Mouse (Mus musculus) WW6 (cell line): ENCODE results near the gene Phactr3.

Experiments
- DNase-seq: peaks from one replicate; pipeline ENCODE4 v3.0.0-alpha.2; 2013; ENCODE audit warnings: low read depth, low spot score

Phactr3 gene

GRCm38 (mm10) chr2:178257117-178257825, 138.5 kb downstream of the Phactr3 start:
- no peak for DNase-seq

GRCm38 (mm10) chr2:178257986-178258555, 139.3 kb downstream of the Phactr3 start:
- DNase-seq = no peak

GRCm38 (mm10) chr2:178263055-178263454, 144.3 kb downstream of the Phactr3 start:
- DNase-seq = no peak

- DNase-seq = peak; percentile 45
Observed at GRCm38 (mm10) chr2:178264389-178264788, 145.6 kb downstream of the Phactr3 start.

GRCm38 (mm10) chr2:178265454-178265853, 146.7 kb downstream of the Phactr3 start:
- DNase-seq = no peak

- DNase-seq = no peak
Observed at GRCm38 (mm10) chr2:178270794-178271193, 152.0 kb downstream of the Phactr3 start.

GRCm38 (mm10) chr2:178272350-178272749, 153.6 kb downstream of the Phactr3 start:
- no peak for DNase-seq

- DNase-seq = no peak
Observed at GRCm38 (mm10) chr2:178274126-178274525, 155.4 kb downstream of the Phactr3 start.

- peak; percentile 28 for DNase-seq
Observed at GRCm38 (mm10) chr2:178277206-178277605, 158.4 kb downstream of the Phactr3 start.

GRCm38 (mm10) chr2:178281183-178281582, 162.4 kb downstream of the Phactr3 start:
- no peak for DNase-seq

GRCm38 (mm10) chr2:178287285-178287684, 168.5 kb downstream of the Phactr3 start:
- DNase-seq = no peak

- no peak for DNase-seq
Observed at GRCm38 (mm10) chr2:178288666-178289065, 169.9 kb downstream of the Phactr3 start.

- DNase-seq = no peak
Observed at GRCm38 (mm10) chr2:178303453-178304187, 184.8 kb downstream of the Phactr3 start.

- no peak for DNase-seq
Observed at GRCm38 (mm10) chr2:178304188-178304529, 185.4 kb downstream of the Phactr3 start.

- DNase-seq = no peak
Observed at GRCm38 (mm10) chr2:178304669-178305068, 185.9 kb downstream of the Phactr3 start.

- DNase-seq = no peak
Observed at GRCm38 (mm10) chr2:178313539-178313938, 194.8 kb downstream of the Phactr3 start.

GRCm38 (mm10) chr2:178316281-178316680, 197.5 kb downstream of the Phactr3 start:
- no peak for DNase-seq

GRCm38 (mm10) chr2:178319766-178320165, 201.0 kb downstream of the Phactr3 start:
- no peak for DNase-seq

- DNase-seq = no peak
Observed at GRCm38 (mm10) chr2:178321271-178321670, 202.5 kb downstream of the Phactr3 start.

GRCm38 (mm10) chr2:178324410-178324809, 205.6 kb downstream of the Phactr3 start:
- DNase-seq = no peak

- no peak for DNase-seq
Observed at GRCm38 (mm10) chr2:178324818-178325217, 206.0 kb downstream of the Phactr3 start.

GRCm38 (mm10) chr2:178326067-178326466, 207.3 kb downstream of the Phactr3 start:
- no peak for DNase-seq
